ENCODE assay signal across 10 mouse cellular contexts in the genomic region with DNA sequence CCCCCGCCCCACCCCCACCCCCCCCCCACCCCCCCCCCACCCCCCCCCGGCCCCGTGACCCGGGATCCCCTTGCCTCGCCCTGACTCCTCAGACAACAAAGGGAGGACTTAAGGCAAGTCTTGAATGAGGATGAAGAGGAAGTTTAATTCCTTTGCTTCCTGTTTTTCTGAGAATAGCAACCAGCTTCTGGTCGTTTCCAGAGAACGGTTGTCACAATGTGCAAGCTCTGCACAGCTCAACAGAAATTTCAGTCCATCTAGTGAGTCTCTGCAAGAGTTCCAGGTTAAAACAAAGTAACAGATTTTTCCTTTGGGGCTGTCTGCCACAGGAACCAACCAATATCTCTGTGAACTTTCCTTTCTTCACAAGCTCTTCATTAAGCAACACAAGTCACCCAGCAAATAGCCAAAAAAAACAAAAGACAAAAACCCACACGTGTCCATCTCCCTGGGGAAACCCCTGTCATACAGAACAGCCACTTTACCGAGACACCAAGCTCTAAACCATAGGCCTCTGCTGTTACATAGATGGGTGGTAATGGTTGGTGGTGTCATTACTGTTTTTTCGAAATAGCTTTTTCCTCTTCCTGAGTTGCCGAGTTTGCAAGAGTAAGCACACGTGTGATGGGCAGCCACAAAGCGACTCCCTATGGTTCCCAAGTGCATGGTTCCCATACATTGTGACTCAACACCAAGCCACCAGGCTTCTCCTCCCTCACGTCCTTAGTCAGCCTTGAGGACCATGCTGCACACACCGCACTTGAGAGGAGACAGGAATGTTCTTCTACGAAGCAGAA. TPM values are rescaled to one million over a fixed set of nuclear protein-coding genes. Genes with fewer than 3 reads are reported as not detected.
DNase-seq lines count a peak whose midpoint lies in the region; ATAC-seq and TF ChIP-seq lines count a peak whose summit lies in the region.
"Had no signal": no experiment of that assay in that cellular context is flagged by ENCODE, and none has a peak within 500 bp of the region (broad histone marks: within the 10 kb centered on the region; RNA-seq: fewer than 3 reads in every experiment).

No protein-coding gene starts in this region.

- TF ChIP-seq POLR2A in ES-Bruce4 (IDR thresholded peaks at IDR 0.05; ENCODE audit: insufficient read depth, low read length), result no peak

- H3K4me2 ChIP-seq in intestine, embryonic 16.5 days (ENCODE audit: low read depth, low read length), result no peak overlapping the region
- no peak overlapping the region for H3K4me2 ChIP-seq in intestine, postnatal 0 days (replicated peaks; ENCODE audit: low read depth)
- no peak overlapping the region for H3K4me2 ChIP-seq in heart, embryonic 16.5 days (ENCODE audit: low read depth, low read length)
- no peak overlapping the region for H3K4me2 ChIP-seq in midbrain, embryonic 15.5 days
- H3K4me2 ChIP-seq: embryonic facial prominence, embryonic 13.5 days had no signal

- H3K9me3 ChIP-seq in intestine, embryonic 16.5 days (ENCODE audit: control insufficient read depth, low read length), result no peaks in the 10 kb centered on the region
- H3K9me3 ChIP-seq in intestine, postnatal 0 days (ENCODE audit: control insufficient read depth), result no peaks in the 10 kb centered on the region
- no peaks in the 10 kb centered on the region for H3K9me3 ChIP-seq in ES-Bruce4 (replicated peaks; ENCODE audit: control insufficient read depth, insufficient read depth, low read length, poor library complexity, severe bottlenecking)
- H3K9me3 ChIP-seq in heart, embryonic 16.5 days (replicated peaks; ENCODE audit: control insufficient read depth, low read length), result no peaks in the 10 kb centered on the region
- no peaks in the 10 kb centered on the region for H3K9me3 ChIP-seq in midbrain, embryonic 15.5 days
- H3K9me3 ChIP-seq: embryonic facial prominence, embryonic 13.5 days had no signal

- TF ChIP-seq CTCF in intestine, postnatal 0 days (IDR thresholded peaks at IDR 0.05; ENCODE audit: low read depth), result no peak
- no peak for TF ChIP-seq CTCF in ES-Bruce4 (IDR thresholded peaks at IDR 0.05; ENCODE audit: low read depth, low read length)

- DNase-seq in lung, postnatal 25 days (ENCODE audit: low spot score), result peak; percentile 53
- no peak for DNase-seq in left cerebral cortex, adult 11 months (ENCODE audit: low spot score)
- DNase-seq in thymus, postnatal 10 days (ENCODE audit: low spot score in 2 of 2), result no peak
- DNase-seq: kidney, postnatal 10 days had no signal

- no peak for TF ChIP-seq EP300 in ES-Bruce4 (IDR thresholded peaks at IDR 0.05; ENCODE audit: insufficient read depth, low read depth, low read length)

- H3K36me3 ChIP-seq in intestine, embryonic 16.5 days (ENCODE audit: control insufficient read depth, insufficient read depth, low read length), result no peaks in the 10 kb centered on the region
- no peaks in the 10 kb centered on the region for H3K36me3 ChIP-seq in intestine, postnatal 0 days (ENCODE audit: control insufficient read depth, insufficient read depth)
- no peaks in the 10 kb centered on the region for H3K36me3 ChIP-seq in ES-Bruce4 (ENCODE audit: control insufficient read depth, insufficient read depth, low read length, poor library complexity, severe bottlenecking)
- H3K36me3 ChIP-seq in heart, embryonic 16.5 days (ENCODE audit: control insufficient read depth, insufficient read depth), result no peaks in the 10 kb centered on the region
- no peaks in the 10 kb centered on the region for H3K36me3 ChIP-seq in midbrain, embryonic 15.5 days (replicated peaks)
- H3K36me3 ChIP-seq: embryonic facial prominence, embryonic 13.5 days had no signal

- H3K4me3 ChIP-seq in intestine, embryonic 16.5 days (ENCODE audit: low read length), result no peak overlapping the region
- H3K4me3 ChIP-seq in intestine, postnatal 0 days (ENCODE audit: low read depth, low read length), result no peak overlapping the region
- H3K4me3 ChIP-seq in ES-Bruce4 (ENCODE audit: low read depth, low read length), result no peak overlapping the region
- no peak overlapping the region for H3K4me3 ChIP-seq in heart, embryonic 16.5 days (ENCODE audit: low read length)
- H3K4me3 ChIP-seq in midbrain, embryonic 15.5 days, result no peak overlapping the region
- H3K4me3 ChIP-seq: embryonic facial prominence, embryonic 13.5 days had no signal

- no peak for ATAC-seq in intestine, embryonic 16.5 days
- ATAC-seq in intestine, postnatal 0 days, result no peak
- no peak for ATAC-seq in heart, embryonic 16.5 days (replicated peaks; ENCODE audit: extremely low read depth, insufficient read depth, low FRiP score)
- no peak for ATAC-seq in midbrain, embryonic 15.5 days (replicated peaks)

- H3K27me3 ChIP-seq in intestine, embryonic 16.5 days (replicated peaks; ENCODE audit: control insufficient read depth, insufficient read depth, low read length), result no peaks in the 10 kb centered on the region
- no peaks in the 10 kb centered on the region for H3K27me3 ChIP-seq in intestine, postnatal 0 days (replicated peaks; ENCODE audit: control insufficient read depth, insufficient read depth, low read length)
- H3K27me3 ChIP-seq in ES-Bruce4 (ENCODE audit: control insufficient read depth, insufficient read depth, low read length, poor library complexity, severe bottlenecking), result no peaks in the 10 kb centered on the region
- no peaks in the 10 kb centered on the region for H3K27me3 ChIP-seq in heart, embryonic 16.5 days (ENCODE audit: control insufficient read depth, insufficient read depth, low read length)
- H3K27me3 ChIP-seq in midbrain, embryonic 15.5 days (replicated peaks), result no peaks in the 10 kb centered on the region
- H3K27me3 ChIP-seq: embryonic facial prominence, embryonic 13.5 days had no signal

- 75% methylated on average over 16 of the region's 16 CpGs for WGBS in intestine, embryonic 16.5 days
- 68% methylated on average over 16 of the region's 16 CpGs for WGBS in intestine, postnatal 0 days
- 61% methylated on average over 16 of the region's 16 CpGs for WGBS in heart, embryonic 16.5 days
- 72% methylated on average over 16 of the region's 16 CpGs for WGBS in midbrain, embryonic 15.5 days

- H3K27ac ChIP-seq in intestine, embryonic 16.5 days (ENCODE audit: low read length), result peak overlapping the region; percentile 51; the same call in 1 of the 2 replicates
- no peak overlapping the region for H3K27ac ChIP-seq in intestine, postnatal 0 days (ENCODE audit: low read depth, low read length)
- peak overlapping the region; percentile 48 for H3K27ac ChIP-seq in ES-Bruce4 (ENCODE audit: insufficient read depth, low read length)
- peak overlapping the region; percentile 67 for H3K27ac ChIP-seq in heart, embryonic 16.5 days (ENCODE audit: low read length)
- H3K27ac ChIP-seq in midbrain, embryonic 15.5 days, result no peak overlapping the region
- H3K27ac ChIP-seq: embryonic facial prominence, embryonic 13.5 days had no signal

- H3K9ac ChIP-seq in intestine, embryonic 16.5 days (ENCODE audit: low read depth, low read length), result no peak overlapping the region
- H3K9ac ChIP-seq in intestine, postnatal 0 days (ENCODE audit: low read depth, low read length), result no peak overlapping the region
- H3K9ac ChIP-seq in ES-Bruce4 (ENCODE audit: low read depth, poor library complexity, severe bottlenecking), result no peak overlapping the region
- H3K9ac ChIP-seq in heart, embryonic 16.5 days (ENCODE audit: low read length), result no peak overlapping the region
- no peak overlapping the region for H3K9ac ChIP-seq in midbrain, embryonic 15.5 days
- H3K9ac ChIP-seq: embryonic facial prominence, embryonic 13.5 days had no signal

- H3K4me1 ChIP-seq in intestine, embryonic 16.5 days (ENCODE audit: control insufficient read depth, insufficient read depth, low read length), result no peaks in the 10 kb centered on the region
- H3K4me1 ChIP-seq in intestine, postnatal 0 days (replicated peaks; ENCODE audit: control insufficient read depth, insufficient read depth, low read length), result no peaks in the 10 kb centered on the region
- H3K4me1 ChIP-seq in ES-Bruce4 (ENCODE audit: control insufficient read depth, insufficient read depth, low read length), result no peaks in the 10 kb centered on the region
- no peaks in the 10 kb centered on the region; the same call in 1 of the 2 replicates for H3K4me1 ChIP-seq in heart, embryonic 16.5 days (ENCODE audit: control insufficient read depth, insufficient read depth, low read length)
- H3K4me1 ChIP-seq in midbrain, embryonic 15.5 days, result 0 out of 2 replicates have a peak, but pooled peaks cover 5% of the 10 kb centered on the region
- H3K4me1 ChIP-seq: embryonic facial prominence, embryonic 13.5 days had no signal

RNA-seq across cellular contexts. Expression of gene Rab31, which starts 42.4 kb away (rescaled TPM):
- polyA plus RNA-seq in intestine, embryonic 16.5 days (2015; fragmentation: Nextera tagmentation; extraction: Ambion mirVana), result 26.8 and 28.0 TPM in 2 replicates
- polyA plus RNA-seq in intestine, postnatal 0 days (2015; fragmentation: Nextera tagmentation; extraction: Ambion mirVana), result 28.0 and 30.5 TPM in 2 replicates
- polyA plus RNA-seq in ES-Bruce4 (2011; ENCODE audit: insufficient read depth, insufficient read length, low read depth, missing spikeins), result 18.7 and 19.4 TPM in 2 replicates
- 28.3 and 29.6 TPM in 2 replicates for polyA plus RNA-seq in heart, embryonic 16.5 days (2015; fragmentation: Nextera tagmentation; extraction: Ambion mirVana)
- 76.6 and 80.1 TPM in 2 replicates for polyA plus RNA-seq in midbrain, embryonic 15.5 days (2015; fragmentation: Nextera tagmentation; extraction: Ambion mirVana)

RNA-seq across cellular contexts. Expression of gene Ppp4r1, which starts 52.2 kb away (rescaled TPM):
- polyA plus RNA-seq in intestine, embryonic 16.5 days (2015; fragmentation: Nextera tagmentation; extraction: Ambion mirVana), result 30.9 and 34.0 TPM in 2 replicates
- polyA plus RNA-seq in intestine, postnatal 0 days (2015; fragmentation: Nextera tagmentation; extraction: Ambion mirVana), result 28.7 and 30.0 TPM in 2 replicates
- 48.4 and 56.7 TPM in 2 replicates for polyA plus RNA-seq in ES-Bruce4 (2011; ENCODE audit: insufficient read depth, insufficient read length, low read depth, missing spikeins)
- polyA plus RNA-seq in heart, embryonic 16.5 days (2015; fragmentation: Nextera tagmentation; extraction: Ambion mirVana), result 27.3 and 31.1 TPM in 2 replicates
- polyA plus RNA-seq in midbrain, embryonic 15.5 days (2015; fragmentation: Nextera tagmentation; extraction: Ambion mirVana), result 45.1 and 49.2 TPM in 2 replicates

Comparison
In these comparisons a context has a peak if more than half of its experiments do, and no peak if none do; other contexts are left out.
1. H3K27ac ChIP-seq: peak in intestine, embryonic 16.5 days (single experiment), ES-Bruce4 (single experiment) and heart, embryonic 16.5 days (single experiment); none in intestine, postnatal 0 days (single experiment) and midbrain, embryonic 15.5 days (single experiment).